Mouse (Mus musculus) heart, embryonic 12.5 days (tissue): ENCODE results near the gene Cyb5r4. TPM values are rescaled to one million over a fixed set of nuclear protein-coding genes. Genes with fewer than 3 reads are reported as not detected.
"Not testable (repeated sequence)": the region's sequence is repeated elsewhere in the genome, so short reads cannot be mapped to it uniquely, and the experiment has no call there.

ENCODE experiments used
- ATAC-seq: fragments of 200-750 bp; cut with Nextera tagmentation; 2 replicates; pipeline ENCODE4 v1.8.0; 2017; ENCODE audit warnings: moderate TSS enrichment, moderate library complexity; ENCODE audit not compliant: insufficient number of reproducible peaks, low FRiP score
- H3K27ac ChIP-seq: fragments of 300-500 bp; sonication (generic); 2 replicates; pipeline ENCODE4 v1.5.1; 2016; ENCODE audit warnings: mild to moderate bottlenecking, moderate library complexity; ENCODE audit not compliant: poor library complexity, severe bottlenecking
- H3K27me3 ChIP-seq: fragments of 300-500 bp; sonication (generic); replicated peaks from 2 replicates; pipeline ENCODE4 v1.6.1; 2016; ENCODE audit warnings: mild to moderate bottlenecking, moderate library complexity
- H3K36me3 ChIP-seq: fragments of 300-500 bp; sonication (generic); 2 replicates; pipeline ENCODE4 v1.6.1; 2016; ENCODE audit warnings: mild to moderate bottlenecking, moderate library complexity
- H3K4me1 ChIP-seq: fragments of 300-500 bp; sonication (generic); replicated peaks from 2 replicates; pipeline ENCODE4 v1.6.1; 2016; ENCODE audit warnings: mild to moderate bottlenecking
- H3K4me2 ChIP-seq: fragments of 300-500 bp; sonication (generic); 2 replicates; pipeline ENCODE4 v1.6.1; 2016; ENCODE audit warnings: mild to moderate bottlenecking, moderate library complexity
- H3K4me3 ChIP-seq: fragments of 300-500 bp; sonication (generic); 2 replicates; pipeline ENCODE4 v1.5.1; 2016; ENCODE audit warnings: mild to moderate bottlenecking
- H3K9ac ChIP-seq: fragments of 300-500 bp; sonication (generic); 2 replicates; pipeline ENCODE4 v1.6.1; 2016; ENCODE audit warnings: mild to moderate bottlenecking, moderate library complexity
- H3K9me3 ChIP-seq: fragments of 300-500 bp; sonication (generic); replicated peaks from 2 replicates; pipeline ENCODE4 v1.6.1; 2016; ENCODE audit warnings: mild to moderate bottlenecking, moderate library complexity
- WGBS: fragments of 180-500 bp; shearing (Covaris S2); methylation state at CpG from one replicate; pipeline ENCODE4 v1.1.7; 2016; 5-methylcytosine and 5-hydroxymethylcytosine counted together
- polyA plus RNA-seq: library from polyadenylated mRNA; unstranded; fragments of >200 nt; fragmentation: Nextera tagmentation; extraction: Ambion mirVana; gene quantifications from 2 replicates; pipeline ENCODE4 v1.2.1, GENCODE M21; 2016

Gene Cyb5r4
- polyA plus RNA-seq = 57.1 and 59.8 TPM in 2 replicates

- peaks cover 8% of the 10 kb centered on the region for H3K4me1 ChIP-seq
- WGBS = under 1% methylated on average over 52 of the region's 52 CpGs
- H3K27ac ChIP-seq = peak within 1 kb of the TSS; percentile 77
These were observed at the start of gene Cyb5r4 for GRCm38 (mm10) chr9:87021778-87022523. Gene Cyb5r4, plus strand, starts transcription at chr9:87022014.

GRCm38 (mm10) chr9:86972471-86972870 is 49.3 kb upstream of the Cyb5r4 start:
- not testable (repeated sequence) for H3K27me3 ChIP-seq, H3K4me1 ChIP-seq, H3K4me2 ChIP-seq, H3K4me3 ChIP-seq, H3K36me3 ChIP-seq, H3K9me3 ChIP-seq, H3K9ac ChIP-seq, H3K27ac ChIP-seq, ATAC-seq

More at GRCm38 (mm10) chr9:87021778-87022523, at the start of gene Cyb5r4:
- Histone ChIP-seq H3K27me3 (peaks cover 10% of the 10 kb centered on the region; the same call in 1 of the 2 replicates), H3K36me3 (no peaks in the 10 kb centered on the region), H3K4me3 (peak within 1 kb of the TSS; percentile 89), H3K9me3 (no peaks in the 10 kb centered on the region), H3K9ac (peak within 1 kb of the TSS; percentile 84), H3K4me2 (peak within 1 kb of the TSS; percentile 76)
- ATAC-seq = peak; percentile 100

GRCm38 (mm10) chr9:86973562-86973961 is 48.3 kb upstream of the Cyb5r4 start:
- Histone ChIP-seq H3K4me3 (no peak overlapping the region), H3K27ac (no peak overlapping the region), H3K27me3 (no peaks in the 10 kb centered on the region), H3K4me1 (no peaks in the 10 kb centered on the region), H3K9me3 (no peaks in the 10 kb centered on the region), H3K36me3 (no peaks in the 10 kb centered on the region), H3K9ac (no peak overlapping the region), H3K4me2 (no peak overlapping the region)
- no peak for ATAC-seq
- 68% methylated on average over 4 of the region's 4 CpGs for WGBS

- Histone ChIP-seq H3K9me3 (no peaks in the 10 kb centered on the region), H3K27me3 (no peaks in the 10 kb centered on the region), H3K4me2 (no peak overlapping the region), H3K27ac (no peak overlapping the region), H3K4me3 (no peak overlapping the region), H3K9ac (no peak overlapping the region), H3K36me3 (no peaks in the 10 kb centered on the region), H3K4me1 (0 out of 2 replicates have a peak, but pooled peaks cover 4% of the 10 kb centered on the region)
- 76% methylated on average over 4 of the region's 4 CpGs for WGBS
- no peak for ATAC-seq
These were observed 44.9 kb upstream of the Cyb5r4 start for GRCm38 (mm10) chr9:86976896-86977295.

- ATAC-seq = no peak
- H3K4me3 ChIP-seq = no peak overlapping the region
- H3K36me3 ChIP-seq = no peaks in the 10 kb centered on the region
- H3K27me3 ChIP-seq = no peaks in the 10 kb centered on the region
- no peak overlapping the region for H3K4me2 ChIP-seq
- WGBS = 54% methylated on average over 7 of the region's 7 CpGs
- H3K27ac ChIP-seq = no peak overlapping the region
- H3K9me3 ChIP-seq = no peaks in the 10 kb centered on the region
- H3K4me1 ChIP-seq = 0 out of 2 replicates have a peak, but pooled peaks cover 4% of the 10 kb centered on the region
- H3K9ac ChIP-seq = no peak overlapping the region
These were observed 43.4 kb upstream of the Cyb5r4 start for GRCm38 (mm10) chr9:86978257-86978907.

GRCm38 (mm10) chr9:86980048-86980447 is 41.8 kb upstream of the Cyb5r4 start:
- no peak overlapping the region for H3K9ac ChIP-seq
- H3K4me3 ChIP-seq = no peak overlapping the region
- no peaks in the 10 kb centered on the region for H3K27me3 ChIP-seq
- no peak for ATAC-seq
- H3K9me3 ChIP-seq = no peaks in the 10 kb centered on the region
- no peak overlapping the region for H3K4me2 ChIP-seq
- no peak overlapping the region for H3K27ac ChIP-seq
- no peaks in the 10 kb centered on the region for H3K36me3 ChIP-seq
- H3K4me1 ChIP-seq = 0 out of 2 replicates have a peak, but pooled peaks cover 4% of the 10 kb centered on the region

- no peak for ATAC-seq
- H3K9ac ChIP-seq = no peak overlapping the region
- WGBS = 46% methylated on average over 2 of the region's 2 CpGs
- no peak overlapping the region for H3K4me3 ChIP-seq
- H3K4me2 ChIP-seq = no peak overlapping the region
- H3K27me3 ChIP-seq = no peaks in the 10 kb centered on the region
- 0 out of 2 replicates have a peak, but pooled peaks cover 4% of the 10 kb centered on the region for H3K4me1 ChIP-seq
- H3K9me3 ChIP-seq = no peaks in the 10 kb centered on the region
- H3K36me3 ChIP-seq = no peaks in the 10 kb centered on the region
- no peak overlapping the region for H3K27ac ChIP-seq
These were observed 40.9 kb upstream of the Cyb5r4 start for GRCm38 (mm10) chr9:86980942-86981341.

- H3K4me3 ChIP-seq = no peak overlapping the region
- ATAC-seq = no peak
- H3K27ac ChIP-seq = no peak overlapping the region
- WGBS = 27% methylated on average over 10 of the region's 10 CpGs
- no peaks in the 10 kb centered on the region for H3K9me3 ChIP-seq
- no peak overlapping the region for H3K4me2 ChIP-seq
- 0 out of 2 replicates have a peak, but pooled peaks cover 4% of the 10 kb centered on the region for H3K4me1 ChIP-seq
- H3K9ac ChIP-seq = no peak overlapping the region
- H3K36me3 ChIP-seq = no peaks in the 10 kb centered on the region
- no peaks in the 10 kb centered on the region for H3K27me3 ChIP-seq
These were observed 40.3 kb upstream of the Cyb5r4 start for GRCm38 (mm10) chr9:86981551-86981950.

- no peak overlapping the region for H3K27ac ChIP-seq
- H3K9me3 ChIP-seq = no peaks in the 10 kb centered on the region
- H3K36me3 ChIP-seq = no peaks in the 10 kb centered on the region
- no peak overlapping the region for H3K4me3 ChIP-seq
- H3K27me3 ChIP-seq = no peaks in the 10 kb centered on the region
- no peak for ATAC-seq
- 62% methylated on average over 3 of the region's 3 CpGs for WGBS
- H3K9ac ChIP-seq = no peak overlapping the region
- H3K4me1 ChIP-seq = 0 out of 2 replicates have a peak, but pooled peaks cover 4% of the 10 kb centered on the region
- no peak overlapping the region for H3K4me2 ChIP-seq
These were observed 37.2 kb upstream of the Cyb5r4 start for GRCm38 (mm10) chr9:86984583-86984982.

GRCm38 (mm10) chr9:86985105-86985504 is 36.7 kb upstream of the Cyb5r4 start:
- Histone ChIP-seq H3K9ac (no peak overlapping the region), H3K27me3 (no peaks in the 10 kb centered on the region), H3K4me2 (no peak overlapping the region), H3K4me3 (no peak overlapping the region), H3K9me3 (no peaks in the 10 kb centered on the region), H3K4me1 (0 out of 2 replicates have a peak, but pooled peaks cover 4% of the 10 kb centered on the region), H3K27ac (no peak overlapping the region), H3K36me3 (no peaks in the 10 kb centered on the region)
- ATAC-seq = no peak
- 73% methylated on average over 6 of the region's 6 CpGs for WGBS

- no peak overlapping the region for H3K4me2 ChIP-seq
- no peak overlapping the region for H3K27ac ChIP-seq
- 56% methylated on average over 7 of the region's 7 CpGs for WGBS
- H3K9ac ChIP-seq = no peak overlapping the region
- no peaks in the 10 kb centered on the region for H3K36me3 ChIP-seq
- no peak overlapping the region for H3K4me3 ChIP-seq
- H3K27me3 ChIP-seq = no peaks in the 10 kb centered on the region
- peaks cover 8% of the 10 kb centered on the region for H3K4me1 ChIP-seq
- ATAC-seq = no peak
- H3K9me3 ChIP-seq = no peaks in the 10 kb centered on the region
These were observed 35.0 kb upstream of the Cyb5r4 start for GRCm38 (mm10) chr9:86986703-86987296.
